Mouse (Mus musculus): ENCODE results near the gene Ldlrad3. TPM values are rescaled to one million over a fixed set of nuclear protein-coding genes. Genes with fewer than 3 reads are reported as not detected.

Ldlrad3 gene
- polyA plus RNA-seq, 1 experiment from 2014 or later: 14.6 TPM

- H3K9me3 ChIP-seq (ENCODE audit: low read length): no peaks in the 10 kb centered on the region
- H3K36me3 ChIP-seq (ENCODE audit: insufficient read depth, low read length): no peaks in the 10 kb centered on the region
- WGBS: 85% methylated on average over 14 of the region's 14 CpGs
- no peak overlapping the region for H3K27ac ChIP-seq (ENCODE audit: low read length)
- no peak overlapping the region for H3K9ac ChIP-seq (replicated peaks; ENCODE audit: low read depth)
- H3K4me2 ChIP-seq (replicated peaks; ENCODE audit: low read depth, low read length): no peak overlapping the region
- DNase-seq (ENCODE audit: low spot score): no peak
- H3K4me1 ChIP-seq (ENCODE audit: insufficient read depth, low read depth, low read length): no peaks in the 10 kb centered on the region
- ATAC-seq: no peak
- TF ChIP-seq CTCF (IDR thresholded peaks at IDR 0.05) (no peak), EP300 (IDR thresholded peaks at IDR 0.05) (no peak)
- H3K4me3 ChIP-seq (ENCODE audit: low read depth, low read length): no peak overlapping the region
- no peaks in the 10 kb centered on the region for H3K27me3 ChIP-seq (replicated peaks; ENCODE audit: insufficient read depth, low read length)
Observed at GRCm38 (mm10) chr2:101932169-101932936, 253.8 kb downstream of the Ldlrad3 start.

GRCm38 (mm10) chr2:101925591-101926188 lies 260.5 kb downstream of the Ldlrad3 start:
- WGBS: 82% methylated on average over 12 of the region's 12 CpGs
- H3K9me3 ChIP-seq (ENCODE audit: low read length): no peaks in the 10 kb centered on the region
- H3K27me3 ChIP-seq (replicated peaks; ENCODE audit: insufficient read depth, low read length): no peaks in the 10 kb centered on the region
- H3K4me3 ChIP-seq (ENCODE audit: low read depth, low read length): no peak overlapping the region
- DNase-seq (ENCODE audit: low spot score): no peak
- no peak for ATAC-seq
- H3K4me1 ChIP-seq (ENCODE audit: insufficient read depth, low read depth, low read length): no peaks in the 10 kb centered on the region
- H3K36me3 ChIP-seq (ENCODE audit: insufficient read depth, low read length): no peaks in the 10 kb centered on the region
- no peak overlapping the region for H3K27ac ChIP-seq (ENCODE audit: low read length)
- H3K9ac ChIP-seq (replicated peaks; ENCODE audit: low read depth): no peak overlapping the region
- TF ChIP-seq CTCF (IDR thresholded peaks at IDR 0.05) (no peak), EP300 (IDR thresholded peaks at IDR 0.05) (no peak)
- H3K4me2 ChIP-seq (replicated peaks; ENCODE audit: low read depth, low read length): no peak overlapping the region

GRCm38 (mm10) chr2:101925183-101925582 lies 261.0 kb downstream of the Ldlrad3 start:
- Histone ChIP-seq H3K27ac (ENCODE audit: low read length) (no peak overlapping the region), H3K36me3 (ENCODE audit: insufficient read depth, low read length) (no peaks in the 10 kb centered on the region), H3K4me1 (ENCODE audit: insufficient read depth, low read depth, low read length) (no peaks in the 10 kb centered on the region), H3K4me3 (ENCODE audit: low read depth, low read length) (no peak overlapping the region), H3K4me2 (replicated peaks; ENCODE audit: low read depth, low read length) (no peak overlapping the region), H3K9ac (replicated peaks; ENCODE audit: low read depth) (no peak overlapping the region), H3K27me3 (replicated peaks; ENCODE audit: insufficient read depth, low read length) (no peaks in the 10 kb centered on the region), H3K9me3 (ENCODE audit: low read length) (no peaks in the 10 kb centered on the region)
- no peak for TF ChIP-seq EP300 (IDR thresholded peaks at IDR 0.05)
- TF ChIP-seq CTCF (IDR thresholded peaks at IDR 0.05): no peak
- DNase-seq (ENCODE audit: low spot score): no peak
- 89% methylated on average over 3 of the region's 3 CpGs for WGBS
- no peak for ATAC-seq

GRCm38 (mm10) chr2:101923181-101923580 lies 263.0 kb downstream of the Ldlrad3 start:
- ATAC-seq: peak; percentile 67
- H3K4me2 ChIP-seq (replicated peaks; ENCODE audit: low read depth, low read length): no peak overlapping the region

GRCm38 (mm10) chr2:101922302-101922701 lies 263.9 kb downstream of the Ldlrad3 start:
- H3K4me3 ChIP-seq (ENCODE audit: low read depth, low read length): no peak overlapping the region

More at GRCm38 (mm10) chr2:101923181-101923580, 263.0 kb downstream of the Ldlrad3 start:
- Histone ChIP-seq H3K4me1 (ENCODE audit: insufficient read depth, low read depth, low read length) (no peaks in the 10 kb centered on the region), H3K4me3 (ENCODE audit: low read depth, low read length) (no peak overlapping the region), H3K27ac (ENCODE audit: low read length) (no peak overlapping the region), H3K9me3 (ENCODE audit: low read length) (no peaks in the 10 kb centered on the region), H3K27me3 (replicated peaks; ENCODE audit: insufficient read depth, low read length) (no peaks in the 10 kb centered on the region), H3K36me3 (ENCODE audit: insufficient read depth, low read length) (no peaks in the 10 kb centered on the region), H3K9ac (replicated peaks; ENCODE audit: low read depth) (no peak overlapping the region)
- 48% methylated on average over 4 of the region's 4 CpGs for WGBS
- TF ChIP-seq EP300 (IDR thresholded peaks at IDR 0.05) (peak; percentile 56), CTCF (IDR thresholded peaks at IDR 0.05) (no peak)
- peak; percentile 65 for DNase-seq (ENCODE audit: low spot score)

GRCm38 (mm10) chr2:101920136-101920554 lies 266.0 kb downstream of the Ldlrad3 start:
- no peaks in the 10 kb centered on the region for H3K4me1 ChIP-seq (ENCODE audit: insufficient read depth, low read depth, low read length)
- TF ChIP-seq CTCF (IDR thresholded peaks at IDR 0.05) (no peak), EP300 (IDR thresholded peaks at IDR 0.05) (no peak)
- H3K4me2 ChIP-seq (replicated peaks; ENCODE audit: low read depth, low read length): no peak overlapping the region
- H3K9me3 ChIP-seq (ENCODE audit: low read length): no peaks in the 10 kb centered on the region
- DNase-seq (ENCODE audit: low spot score) (no peak), ATAC-seq (no peak)
- no peak overlapping the region for H3K9ac ChIP-seq (replicated peaks; ENCODE audit: low read depth)
- H3K4me3 ChIP-seq (ENCODE audit: low read depth, low read length): no peak overlapping the region
- no peak overlapping the region for H3K27ac ChIP-seq (ENCODE audit: low read length)
- H3K36me3 ChIP-seq (ENCODE audit: insufficient read depth, low read length): no peaks in the 10 kb centered on the region
- 55% methylated on average over 2 of the region's 2 CpGs for WGBS
- H3K27me3 ChIP-seq (replicated peaks; ENCODE audit: insufficient read depth, low read length): no peaks in the 10 kb centered on the region

More at GRCm38 (mm10) chr2:101922302-101922701, 263.9 kb downstream of the Ldlrad3 start:
- Histone ChIP-seq H3K4me2 (replicated peaks; ENCODE audit: low read depth, low read length) (no peak overlapping the region), H3K9me3 (ENCODE audit: low read length) (no peaks in the 10 kb centered on the region), H3K36me3 (ENCODE audit: insufficient read depth, low read length) (no peaks in the 10 kb centered on the region), H3K27ac (ENCODE audit: low read length) (no peak overlapping the region), H3K9ac (replicated peaks; ENCODE audit: low read depth) (no peak overlapping the region), H3K4me1 (ENCODE audit: insufficient read depth, low read depth, low read length) (no peaks in the 10 kb centered on the region), H3K27me3 (replicated peaks; ENCODE audit: insufficient read depth, low read length) (no peaks in the 10 kb centered on the region)
- DNase-seq (ENCODE audit: low spot score) (no peak), ATAC-seq (no peak)
- 92% methylated on average over 4 of the region's 4 CpGs for WGBS
- no peak for TF ChIP-seq EP300 (IDR thresholded peaks at IDR 0.05)
- TF ChIP-seq CTCF (IDR thresholded peaks at IDR 0.05): no peak
